Mouse (Mus musculus) liver, adult 2 months (tissue): Measurements from ENCODE around the gene Pdzd2.

Source experiments
- CTCF ChIP-seq: fragments of 200-500 bp; IDR thresholded peaks from 2 replicates; pipeline ENCODE4 v1.5.1; 2011; ENCODE audit warnings: low read depth, low read length, control low read depth
- POLR2A ChIP-seq: fragments of 200-500 bp; IDR thresholded peaks from 2 replicates; pipeline ENCODE4 v1.6.1; 2011; ENCODE audit warnings: low read length, control low read depth; ENCODE audit not compliant: insufficient read depth; ENCODE audit errors: extremely low read depth

DNA sequence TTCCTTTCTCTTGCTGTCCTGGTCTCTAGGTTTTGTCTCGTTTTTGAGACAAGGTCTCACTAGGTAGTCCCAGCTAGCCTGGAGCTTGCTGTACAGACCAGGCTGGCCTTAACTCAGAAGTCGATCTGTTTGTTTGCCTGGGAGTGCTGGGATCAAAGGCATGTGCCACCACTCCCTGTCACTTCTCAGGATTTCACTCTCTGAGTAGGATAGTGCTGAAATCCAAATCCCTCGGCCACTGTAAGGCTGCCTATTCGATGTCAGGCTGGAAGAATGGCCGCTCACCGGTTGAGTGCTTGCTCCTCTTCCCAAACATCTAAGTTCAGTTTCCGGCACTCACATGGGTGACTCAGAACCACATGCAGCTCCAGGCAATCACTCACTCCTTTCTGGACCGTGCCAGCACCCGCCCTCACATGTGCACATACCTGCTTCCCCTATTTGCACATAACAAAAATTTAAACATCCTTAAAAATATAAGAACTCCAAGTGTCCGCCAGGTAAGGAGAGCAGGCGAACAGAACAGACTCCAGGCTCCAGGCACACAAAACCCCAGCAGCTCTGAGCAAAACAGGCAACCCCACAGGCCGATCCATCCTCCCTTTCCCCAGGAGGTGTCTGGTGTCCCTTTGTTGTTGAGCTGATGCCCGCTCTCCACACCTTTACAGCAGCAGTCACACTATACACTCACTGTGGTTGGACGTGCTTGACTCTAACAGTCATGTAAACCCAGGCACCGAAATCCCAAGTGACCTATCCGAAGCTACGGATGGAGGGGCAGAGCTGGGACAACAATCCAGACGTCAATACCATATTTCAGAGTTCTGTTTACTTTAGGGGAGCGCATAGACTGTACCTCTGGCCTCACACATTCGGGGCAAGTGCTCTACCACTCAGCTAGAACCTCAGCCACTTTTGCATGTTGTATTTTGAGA lies 124.5 kb downstream of the Pdzd2 start:
- no peak for TF ChIP-seq CTCF
- TF ChIP-seq POLR2A = no peak
